Mouse (Mus musculus): ENCODE results near the gene Wnk4.
A peak's percentile ranks its signal among the peaks of the same experiment; 100 is the strongest.

The Wnk4 gene

GRCm38 (mm10) chr11:101277381-101278222 lies 17.2 kb downstream of the Wnk4 start:
- DNase-seq, result no peak

- DNase-seq, result peak; percentile 86
Observed at GRCm38 (mm10) chr11:101278223-101279192, 18.1 kb downstream of the Wnk4 start, which contains the start of the genes Cntd1 and Coa3. Cntd1 (plus strand) TSS chr11:101279012. Coa3 (minus strand) TSS chr11:101279114.

GRCm38 (mm10) chr11:101279193-101279569 lies 18.8 kb downstream of the Wnk4 start:
- DNase-seq, result no peak

DNA sequence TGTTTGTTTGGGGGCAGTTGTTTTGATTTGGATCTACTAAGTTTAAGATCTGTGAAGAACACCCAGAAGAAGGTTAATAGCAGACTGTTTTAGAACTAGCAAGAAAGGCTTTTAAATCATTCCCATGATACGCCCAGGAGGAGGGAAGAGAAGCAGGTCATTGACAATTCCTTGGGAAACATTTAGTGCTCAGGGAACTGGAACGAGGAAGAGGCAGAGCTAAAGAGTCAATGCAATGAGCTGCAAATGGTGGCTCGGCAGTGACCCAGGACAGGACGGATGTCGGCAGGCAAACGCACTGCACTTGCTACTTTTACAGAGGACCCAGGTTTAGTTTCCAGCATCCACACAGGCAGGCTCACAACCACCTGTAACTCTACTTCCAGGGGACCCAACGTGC lies 20.5 kb downstream of the Wnk4 start:
- no peak for DNase-seq

- no peak for DNase-seq
Observed at GRCm38 (mm10) chr11:101282896-101283295, 22.5 kb downstream of the Wnk4 start.

- no peak for DNase-seq
Observed at GRCm38 (mm10) chr11:101283805-101284204, 23.4 kb downstream of the Wnk4 start.

- DNase-seq, result no peak
Observed at GRCm38 (mm10) chr11:101287306-101287705, 26.9 kb downstream of the Wnk4 start.

- DNase-seq, result no peak
Observed at GRCm38 (mm10) chr11:101291231-101291630, 30.9 kb downstream of the Wnk4 start.

GRCm38 (mm10) chr11:101295191-101295590 lies 34.8 kb downstream of the Wnk4 start:
- no peak for DNase-seq

DNA sequence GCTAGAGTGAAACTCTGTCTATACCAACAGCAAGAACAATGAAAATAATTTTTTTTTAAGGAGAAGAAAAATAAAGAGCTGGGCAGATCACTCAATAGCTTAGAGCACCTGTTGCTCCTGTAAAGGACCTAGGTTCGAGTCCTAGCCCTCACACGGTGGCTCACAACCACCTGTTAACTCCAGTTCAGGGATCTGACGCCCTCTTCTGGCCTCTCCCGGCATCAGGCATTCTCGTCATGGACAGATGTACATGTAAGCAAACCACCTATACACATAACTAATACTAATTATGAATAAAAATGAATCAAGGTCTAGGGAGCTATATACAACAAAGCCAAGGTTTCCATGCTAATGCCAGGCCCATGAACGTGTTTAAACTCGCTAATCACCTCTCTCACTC lies 40.5 kb downstream of the Wnk4 start:
- no peak for DNase-seq

DNA sequence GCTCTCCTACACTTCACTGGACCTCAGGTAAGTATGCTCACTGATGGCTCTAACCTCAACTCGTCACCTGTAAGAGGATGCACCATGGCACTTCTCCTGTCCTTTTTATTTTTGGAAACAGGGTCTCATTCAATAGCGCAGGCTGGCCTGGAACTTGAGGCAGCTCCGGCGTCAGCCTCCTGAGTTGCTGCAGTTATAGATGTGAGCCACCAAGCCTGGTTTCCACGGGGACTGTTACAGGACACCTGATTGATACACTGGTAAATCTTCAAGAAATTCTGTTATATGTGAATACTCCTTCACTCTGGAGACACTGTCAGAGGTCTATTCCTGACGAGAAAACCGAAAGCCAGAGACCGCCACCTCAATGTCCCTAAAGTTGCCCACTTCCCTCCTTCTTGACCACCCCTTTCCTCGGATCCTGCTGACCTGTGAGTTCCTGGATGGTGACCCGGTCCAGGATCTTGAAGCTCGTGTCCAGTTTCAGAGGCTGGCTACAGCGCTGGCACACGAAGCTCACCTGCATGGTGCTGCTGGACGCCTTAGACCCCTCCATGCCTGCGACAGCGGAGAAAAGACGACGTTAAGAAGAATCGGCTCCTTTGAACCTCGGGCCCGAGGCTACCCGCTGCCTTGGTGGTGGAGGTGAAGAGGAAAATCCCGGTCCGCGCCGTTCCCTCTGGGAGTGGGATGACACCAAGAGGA lies 41.1 kb downstream of the Wnk4 start:
- DNase-seq, result no peak

DNA sequence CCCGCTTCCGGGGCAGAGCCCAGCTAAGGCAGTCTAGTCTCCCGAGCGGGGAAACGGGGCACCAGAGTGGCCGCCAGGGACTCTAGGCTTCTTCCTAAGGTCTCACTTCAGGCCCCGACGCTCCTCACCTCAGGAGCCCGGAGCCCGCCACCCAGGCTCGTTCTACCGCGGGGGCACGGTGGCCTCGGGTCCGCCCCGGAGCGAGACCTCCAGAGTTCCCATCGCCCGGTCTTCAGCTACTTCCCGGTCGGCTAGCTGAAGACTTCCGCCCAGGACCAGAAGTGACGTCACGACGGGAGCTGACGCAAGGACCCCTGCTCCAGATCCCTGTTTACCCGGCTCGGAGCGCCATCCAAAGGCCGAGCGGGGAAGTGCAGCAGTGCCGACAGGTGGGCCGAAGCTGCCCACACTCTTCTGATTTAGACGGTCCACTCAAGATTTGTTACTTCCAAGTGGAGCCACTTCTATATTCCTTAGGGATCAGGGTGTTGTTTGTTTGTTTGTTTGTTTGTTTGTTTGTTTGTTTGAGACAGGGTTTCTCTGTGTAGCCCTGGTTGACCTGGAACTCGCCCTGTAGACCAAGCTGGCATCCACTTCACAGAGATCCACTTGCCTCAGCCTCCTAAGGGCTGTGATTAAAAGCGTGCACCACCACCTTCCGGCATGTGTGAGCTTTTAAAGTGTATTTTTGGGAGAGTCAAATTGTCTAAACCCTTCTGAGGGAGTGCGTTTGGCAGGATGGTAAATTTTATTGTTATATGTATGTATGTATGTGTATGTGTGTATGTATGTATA lies 41.8 kb downstream of the Wnk4 start, which contains the start of gene Becn1:
Gene Becn1 (minus strand): TSS at position 283 of the 795 bp plus-strand sequence.
- DNase-seq, result peak; percentile 94

- no peak for DNase-seq
Observed at GRCm38 (mm10) chr11:101307744-101308143, 47.4 kb downstream of the Wnk4 start.

DNA sequence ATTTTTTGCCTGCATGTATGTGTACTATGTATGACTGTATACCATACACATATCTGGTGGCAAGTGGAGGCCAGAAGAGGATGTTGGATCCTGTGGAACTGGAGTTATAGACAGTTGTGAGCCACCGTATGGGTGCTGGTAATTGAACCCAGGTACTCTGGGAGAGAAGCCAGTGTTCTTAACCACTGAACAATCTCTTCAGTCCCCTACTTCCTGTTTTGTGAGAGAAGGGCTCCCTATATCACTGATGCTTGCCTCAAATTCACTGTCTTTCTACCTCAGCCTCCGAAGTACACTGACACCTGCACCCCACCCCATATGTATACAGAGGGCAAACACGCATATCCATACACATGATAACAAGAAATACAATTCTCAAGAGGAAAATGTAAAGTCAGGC lies 50.7 kb downstream of the Wnk4 start:
- no peak for DNase-seq

GRCm38 (mm10) chr11:101312150-101312549 lies 51.8 kb downstream of the Wnk4 start:
- no peak for DNase-seq

- DNase-seq, result no peak
Observed at GRCm38 (mm10) chr11:101314567-101314966, 54.2 kb downstream of the Wnk4 start.

GRCm38 (mm10) chr11:101315082-101315650 lies 54.8 kb downstream of the Wnk4 start:
- DNase-seq, result no peak

GRCm38 (mm10) chr11:101315665-101316500 lies 55.5 kb downstream of the Wnk4 start, which contains the start of gene Psme3:
Psme3 (plus strand) TSS chr11:101316213.
- peak; percentile 97 for DNase-seq

GRCm38 (mm10) chr11:101316501-101316917 lies 56.1 kb downstream of the Wnk4 start:
- DNase-seq, result no peak

GRCm38 (mm10) chr11:101323609-101324008 lies 63.2 kb downstream of the Wnk4 start:
- peak; percentile 34 for DNase-seq
